Mouse (Mus musculus) lung, embryonic 14.5 days (tissue): ENCODE results near the gene Slc26a9. TPM values are rescaled to one million over a fixed set of nuclear protein-coding genes. Genes with fewer than 3 reads are reported as not detected.

Experiments
- ATAC-seq: fragments of 200-750 bp; cut with Nextera tagmentation; 2 replicates; pipeline ENCODE4 v1.8.0; 2017; ENCODE audit warnings: mild to moderate bottlenecking, moderate TSS enrichment, moderate library complexity; ENCODE audit not compliant: insufficient read depth
- DNase-seq: peaks from one replicate; pipeline ENCODE4 v3.0.0-alpha.2; 2015
- H3K27ac ChIP-seq: fragments of 300-500 bp; sonication (generic); 2 replicates; pipeline ENCODE4 v1.5.1; 2014; ENCODE audit warnings: low read depth, mild to moderate bottlenecking, moderate library complexity
- H3K27me3 ChIP-seq: fragments of 300-500 bp; sonication (generic); 2 replicates; pipeline ENCODE4 v1.6.1; 2014; ENCODE audit warnings: low read length, control low read depth; ENCODE audit not compliant: insufficient read depth
- H3K36me3 ChIP-seq: fragments of 300-500 bp; sonication (generic); 2 replicates; pipeline ENCODE4 v1.6.1; 2014; ENCODE audit warnings: control low read depth; ENCODE audit not compliant: insufficient read depth
- H3K4me1 ChIP-seq: fragments of 300-500 bp; sonication (generic); 2 replicates; pipeline ENCODE4 v1.6.1; 2014; ENCODE audit warnings: antibody characterized with exemption, control low read depth; ENCODE audit not compliant: insufficient read depth
- H3K4me2 ChIP-seq: fragments of 300-500 bp; sonication (generic); 2 replicates; pipeline ENCODE4 v1.6.1; 2014; ENCODE audit warnings: mild to moderate bottlenecking
- H3K4me3 ChIP-seq: fragments of 300-500 bp; sonication (generic); 2 replicates; pipeline ENCODE4 v1.5.1; 2014; ENCODE audit warnings: low read depth, low read length
- H3K9ac ChIP-seq: fragments of 300-500 bp; sonication (generic); 2 replicates; pipeline ENCODE4 v1.6.1; 2014
- H3K9me3 ChIP-seq: fragments of 300-500 bp; sonication (generic); 2 replicates; pipeline ENCODE4 v1.6.1; 2016; ENCODE audit warnings: low read depth, low read length, control low read depth
- CTCF ChIP-seq: IDR thresholded peaks from 2 replicates; pipeline ENCODE4 v1.5.1; 2016; ENCODE audit warnings: antibody characterized with exemption, low read depth
- WGBS: fragments of 180-500 bp; shearing (Covaris S2); extraction: QIAGEN DNeasy Blood & Tissue Kit; methylation state at CpG from one replicate; pipeline ENCODE4 v1.1.7; 2014; 5-methylcytosine and 5-hydroxymethylcytosine counted together
- polyA plus RNA-seq: library from polyadenylated mRNA; unstranded; fragments of >200 nt; fragmentation: Nextera tagmentation; extraction: Ambion mirVana; gene quantifications from 2 replicates; pipeline ENCODE4 v1.2.1, GENCODE M21; 2014

Gene Slc26a9
- polyA plus RNA-seq, 1 experiment from 2014 or later, result 4.7 TPM

DNA sequence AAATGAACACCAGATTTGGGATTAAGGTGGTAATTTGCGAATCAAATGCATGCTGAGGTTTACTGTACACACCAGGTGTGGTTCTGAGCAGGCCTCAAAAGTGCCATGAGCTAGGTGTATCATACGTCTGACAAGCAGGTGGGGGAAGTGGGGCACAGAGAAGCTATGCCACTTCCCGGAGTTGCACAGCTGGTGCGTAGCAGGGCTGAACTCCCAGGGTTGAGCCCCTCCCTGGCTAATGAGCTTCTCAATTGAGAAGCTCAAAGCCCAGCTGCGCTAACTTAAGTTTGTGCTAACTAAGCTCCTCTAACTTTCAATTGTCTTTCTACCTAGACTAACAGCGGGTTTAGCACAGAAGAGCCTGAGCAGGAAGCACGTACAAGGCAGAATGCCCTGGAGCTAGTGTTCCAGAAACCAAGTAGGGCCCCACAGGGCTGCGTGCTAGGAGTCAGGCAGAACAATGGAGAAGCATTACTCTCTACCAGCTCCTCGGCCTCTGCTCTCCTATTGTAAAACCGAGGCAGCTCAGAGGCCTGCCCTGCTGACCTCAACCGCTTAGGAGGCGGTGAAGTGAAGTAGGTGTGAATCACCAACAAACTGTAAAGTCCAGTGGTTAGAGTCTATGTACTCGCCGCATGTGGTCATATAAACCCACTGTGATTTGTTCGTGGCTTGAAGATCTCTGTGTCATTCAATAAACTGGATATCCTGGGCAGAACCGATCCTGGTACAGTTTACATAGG is 24.7 kb upstream of the Slc26a9 start:
- H3K4me1 ChIP-seq, result 0 out of 2 replicates have a peak, but pooled peaks cover 3% of the 10 kb centered on the region
- H3K36me3 ChIP-seq, result no peaks in the 10 kb centered on the region
- H3K9ac ChIP-seq, result no peak overlapping the region
- no peak for ATAC-seq
- H3K9me3 ChIP-seq, result no peaks in the 10 kb centered on the region
- H3K27me3 ChIP-seq, result no peaks in the 10 kb centered on the region
- DNase-seq, result no peak
- no peak for TF ChIP-seq CTCF
- no peak overlapping the region for H3K4me3 ChIP-seq
- no peak overlapping the region for H3K27ac ChIP-seq
- 73% methylated on average over 16 of the region's 16 CpGs for WGBS
- H3K4me2 ChIP-seq, result no peak overlapping the region

DNA sequence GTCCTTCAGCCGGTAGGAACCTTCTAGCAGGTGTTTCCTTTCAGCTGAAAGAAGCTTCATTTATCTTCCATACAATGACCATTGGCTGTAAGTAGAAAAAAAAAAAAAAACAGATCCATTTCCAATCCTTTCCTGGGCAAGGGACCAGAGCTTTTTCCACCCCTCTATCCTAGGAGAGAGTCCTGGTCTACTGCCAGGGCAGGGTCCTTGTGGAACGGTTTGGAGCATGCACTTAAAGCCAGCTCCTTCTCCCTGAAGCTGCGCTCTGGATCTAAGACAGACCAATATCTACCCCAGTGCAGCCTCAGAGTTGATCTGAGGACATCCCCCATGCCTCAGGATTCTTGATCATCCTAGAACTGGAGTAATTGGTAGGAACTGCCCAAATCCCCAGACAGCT is 21.8 kb upstream of the Slc26a9 start:
- H3K4me3 ChIP-seq, result no peak overlapping the region
- H3K36me3 ChIP-seq, result no peaks in the 10 kb centered on the region
- H3K27ac ChIP-seq, result no peak overlapping the region
- no peaks in the 10 kb centered on the region for H3K27me3 ChIP-seq
- DNase-seq (no peak), ATAC-seq (no peak)
- no peaks in the 10 kb centered on the region for H3K9me3 ChIP-seq
- no peak overlapping the region for H3K4me2 ChIP-seq
- no peaks in the 10 kb centered on the region for H3K4me1 ChIP-seq
- H3K9ac ChIP-seq, result no peak overlapping the region
- no peak for TF ChIP-seq CTCF
- 59% methylated on average over 3 of the region's 3 CpGs for WGBS

DNA sequence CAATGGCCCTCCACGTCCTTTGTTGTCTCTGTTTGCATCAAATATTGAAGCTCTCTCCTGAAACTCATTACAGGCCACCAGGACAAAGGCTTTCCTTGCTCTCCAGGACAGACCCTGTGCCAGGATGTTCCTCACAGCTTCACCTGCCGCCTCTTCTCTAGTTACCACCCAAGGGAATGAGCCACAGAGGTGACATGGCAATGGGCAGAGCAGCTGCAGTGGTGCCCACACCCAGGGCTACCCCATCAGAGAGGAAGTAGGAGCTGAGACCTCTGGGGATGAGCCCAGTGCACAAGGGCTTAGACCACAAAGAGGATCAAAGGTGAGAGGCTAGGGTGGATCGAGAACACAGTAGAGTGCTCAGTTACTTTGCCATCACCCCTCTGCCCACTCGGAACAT is 20.3 kb upstream of the Slc26a9 start:
- TF ChIP-seq CTCF, result no peak
- WGBS, result 76% methylated on average over 4 of the region's 4 CpGs
- H3K27me3 ChIP-seq, result no peaks in the 10 kb centered on the region
- no peak overlapping the region for H3K4me2 ChIP-seq
- ATAC-seq, result no peak
- no peak overlapping the region for H3K9ac ChIP-seq
- no peak overlapping the region for H3K27ac ChIP-seq
- no peak overlapping the region for H3K4me3 ChIP-seq
- no peaks in the 10 kb centered on the region for H3K36me3 ChIP-seq
- H3K4me1 ChIP-seq, result no peaks in the 10 kb centered on the region
- H3K9me3 ChIP-seq, result no peaks in the 10 kb centered on the region
- no peak for DNase-seq

DNA sequence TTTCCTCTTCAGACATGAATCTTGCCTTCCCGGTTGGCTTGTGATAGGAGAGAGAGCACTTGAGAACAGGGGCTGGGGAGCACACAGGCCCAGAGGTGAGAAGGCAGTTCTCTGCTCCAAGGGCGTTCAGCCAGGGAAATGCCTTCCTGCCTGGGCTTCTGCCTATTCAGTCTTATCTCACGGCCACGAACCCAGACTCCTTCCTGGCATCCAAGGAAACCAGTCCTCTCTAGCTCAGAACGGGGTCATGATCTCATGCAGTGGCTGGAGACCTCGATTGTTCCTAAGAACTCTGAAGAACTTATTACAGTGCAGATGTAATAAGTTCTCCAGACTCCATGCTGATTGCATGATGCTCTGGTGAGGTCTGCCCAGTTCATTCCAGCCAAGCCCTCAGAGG is 17.2 kb upstream of the Slc26a9 start:
- no peak for DNase-seq
- WGBS, result 38% methylated on average over 6 of the region's 6 CpGs
- H3K27ac ChIP-seq, result no peak overlapping the region

DNA sequence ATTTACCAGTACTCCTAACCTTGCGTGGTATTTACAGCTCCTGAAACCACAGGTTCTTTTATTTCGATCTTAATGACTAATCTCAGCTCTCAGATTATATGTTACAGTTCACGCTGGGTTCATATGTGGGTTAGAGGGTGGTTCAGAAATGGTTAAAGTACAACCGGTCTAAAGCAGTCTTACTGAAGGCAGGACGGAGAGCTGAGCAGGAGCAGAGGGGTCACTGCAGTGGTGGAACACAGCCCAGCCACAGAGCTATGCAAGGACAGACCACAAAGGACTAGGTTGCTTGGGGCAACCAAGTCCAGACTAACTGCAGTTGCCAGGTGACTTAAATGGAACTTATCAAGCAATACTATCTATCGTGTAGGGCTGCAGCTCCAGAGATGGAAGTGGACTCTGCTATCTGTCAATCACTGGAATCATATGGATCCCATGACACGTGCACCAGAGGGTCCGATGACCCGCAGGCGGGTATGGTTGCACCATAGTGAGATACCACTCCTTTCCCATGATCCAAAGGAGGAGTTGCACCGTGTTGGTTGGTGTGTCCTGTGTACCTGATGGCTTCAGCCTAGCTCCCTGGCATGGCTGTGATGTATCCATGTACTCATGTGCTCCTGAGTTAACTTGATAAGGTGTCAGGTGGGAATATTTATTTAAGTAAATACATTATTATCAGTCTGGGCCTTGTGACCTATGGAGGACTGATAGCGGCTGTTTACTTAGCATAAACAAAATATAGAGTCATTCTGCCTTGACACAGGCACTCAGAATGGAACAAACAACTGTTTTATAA is 13.0 kb upstream of the Slc26a9 start:
- no peaks in the 10 kb centered on the region for H3K27me3 ChIP-seq
- H3K4me1 ChIP-seq, result no peaks in the 10 kb centered on the region
- H3K36me3 ChIP-seq, result no peaks in the 10 kb centered on the region
- H3K27ac ChIP-seq, result no peak overlapping the region
- H3K9ac ChIP-seq, result no peak overlapping the region
- 70% methylated on average over 12 of the region's 12 CpGs for WGBS
- no peaks in the 10 kb centered on the region for H3K9me3 ChIP-seq
- H3K4me3 ChIP-seq, result no peak overlapping the region
- ATAC-seq (no peak), DNase-seq (no peak)
- H3K4me2 ChIP-seq, result no peak overlapping the region
- TF ChIP-seq CTCF, result no peak

More for the DNA sequence above, 17.2 kb upstream of the Slc26a9 start:
- Histone ChIP-seq H3K9ac (no peak overlapping the region), H3K36me3 (no peaks in the 10 kb centered on the region), H3K4me2 (no peak overlapping the region), H3K9me3 (no peaks in the 10 kb centered on the region), H3K4me1 (no peaks in the 10 kb centered on the region), H3K27me3 (no peaks in the 10 kb centered on the region), H3K4me3 (no peak overlapping the region)
- ATAC-seq, result no peak
- no peak for TF ChIP-seq CTCF

DNA sequence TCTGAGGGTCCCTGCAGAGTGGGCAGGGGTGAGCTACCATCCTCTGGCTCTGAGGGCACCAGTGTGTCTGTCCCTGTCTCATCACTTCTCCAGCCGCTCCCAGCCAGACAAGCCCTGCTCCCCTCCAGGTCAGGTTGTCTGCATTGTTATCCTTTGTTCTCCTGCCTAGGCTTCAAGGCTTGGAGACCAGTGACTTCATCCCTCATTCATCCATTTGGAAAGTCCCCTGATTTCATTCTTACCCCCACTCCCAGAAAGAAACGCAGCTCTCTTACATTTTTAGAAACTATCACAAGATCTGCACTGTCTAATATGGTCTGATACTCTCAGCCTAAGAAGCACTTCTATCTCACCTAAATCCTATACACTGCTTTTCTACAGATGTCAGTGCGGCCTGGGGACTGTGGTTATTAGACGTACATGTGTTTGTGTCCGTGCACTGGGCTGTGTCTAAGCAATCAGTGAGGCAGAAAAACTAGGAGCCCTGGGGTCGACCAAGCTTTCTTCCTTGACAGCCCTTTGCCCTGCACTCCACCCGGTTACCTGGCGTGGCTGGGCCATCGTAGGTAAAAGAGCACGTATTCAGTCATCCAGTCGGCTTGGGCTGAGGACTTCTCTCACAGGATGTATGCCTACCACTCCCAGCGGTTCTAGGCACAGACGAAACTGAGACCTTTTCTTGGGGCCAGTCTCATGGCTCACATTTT is 10.2 kb upstream of the Slc26a9 start:
- Histone ChIP-seq H3K4me3 (no peak overlapping the region), H3K27ac (no peak overlapping the region), H3K4me2 (no peak overlapping the region), H3K27me3 (no peaks in the 10 kb centered on the region), H3K9me3 (no peaks in the 10 kb centered on the region), H3K4me1 (no peaks in the 10 kb centered on the region), H3K36me3 (no peaks in the 10 kb centered on the region), H3K9ac (no peak overlapping the region)
- ATAC-seq, result no peak
- WGBS, result 71% methylated on average over 13 of the region's 13 CpGs
- no peak for DNase-seq
- TF ChIP-seq CTCF, result no peak
